Comparison of ENCODE assay signal across 18 mouse cellular contexts in genomic region chr8:120777732-120778131, GRCm38 (mm10). TPM values are rescaled to one million over a fixed set of nuclear protein-coding genes. Genes with fewer than 3 reads are reported as not detected.
A peak's percentile ranks its signal among the peaks of the same experiment; 100 is the strongest.
DNase-seq lines count a peak whose midpoint lies in the region; ATAC-seq lines count a peak whose summit lies in the region.
"Had no signal": no experiment of that assay in that cellular context is flagged by ENCODE, and none has a peak within 500 bp of the region (broad histone marks: within the 10 kb centered on the region; RNA-seq: fewer than 3 reads in every experiment).

No protein-coding gene starts in this region.

- H3K4me3 ChIP-seq in embryonic facial prominence, embryonic 14.5 days (ENCODE audit: low read depth, low read length): no peak overlapping the region
- H3K4me3 ChIP-seq in embryonic facial prominence, embryonic 10.5 days: no peak overlapping the region
- H3K4me3 ChIP-seq: forebrain, embryonic 12.5 days; gastrocnemius, adult 2 months; heart, embryonic 15.5 days had no signal

- no peaks in the 10 kb centered on the region; the same call in 1 of the 2 replicates for H3K27me3 ChIP-seq in embryonic facial prominence, embryonic 14.5 days (replicated peaks; ENCODE audit: control insufficient read depth, insufficient read depth, low read length)
- H3K27me3 ChIP-seq in embryonic facial prominence, embryonic 10.5 days (replicated peaks; ENCODE audit: low read depth, poor library complexity, severe bottlenecking): peaks cover 30% of the 10 kb centered on the region

- 38% methylated on average over 13 of the region's 13 CpGs for WGBS in embryonic facial prominence, embryonic 14.5 days
- 59% methylated on average over 13 of the region's 13 CpGs for WGBS in embryonic facial prominence, embryonic 10.5 days

- intact Hi-C loops in left cerebral cortex, postnatal 4 days (cut with DNase I): no loop called here

- H3K4me1 ChIP-seq in embryonic facial prominence, embryonic 14.5 days (ENCODE audit: control insufficient read depth, insufficient read depth, low read length): no peaks in the 10 kb centered on the region
- H3K4me1 ChIP-seq in embryonic facial prominence, embryonic 10.5 days: peaks cover 3% of the 10 kb centered on the region; the same call in 1 of the 2 replicates
- H3K4me1 ChIP-seq: forebrain, embryonic 12.5 days had no signal

- peak; percentile 60 for ATAC-seq in embryonic facial prominence, embryonic 14.5 days (ENCODE audit: low read depth)
- ATAC-seq: liver, postnatal 0 days had no signal

- DNase-seq in embryonic facial prominence, embryonic 14.5 days (ENCODE audit: low spot score): peak; percentile 73
- DNase-seq in embryonic facial prominence, embryonic 10.5 days (ENCODE audit: low spot score): no peak
- peak; percentile 46 for DNase-seq in left cerebral cortex, postnatal 4 days
- no peak for DNase-seq in left cerebral cortex, adult 8-10 months (ENCODE audit: low spot score in 2 of 2)
- DNase-seq in urinary bladder, adult 18-20 months (ENCODE audit: low spot score in 2 of 2): peak; percentile 49 to 63
- DNase-seq in urinary bladder, postnatal 25 days (ENCODE audit: low spot score): no peak
- DNase-seq in urinary bladder, postnatal 36 days (ENCODE audit: low spot score in 2 of 2): peak; percentile 52 to 65
- no peak for DNase-seq in embryo, embryonic 11 days
- DNase-seq: adrenal gland, postnatal 14 days; cerebellum, adult 9-10 months; gastrocnemius, adult 2 months; heart, postnatal 36 days; kidney, adult 18-20 months; liver, postnatal 0 days had no signal

- H3K9ac ChIP-seq in embryonic facial prominence, embryonic 14.5 days (ENCODE audit: low read depth, low read length): no peak overlapping the region
- H3K9ac ChIP-seq: forebrain, embryonic 12.5 days; heart, embryonic 15.5 days; liver, postnatal 0 days had no signal

- no peak overlapping the region for H3K27ac ChIP-seq in embryonic facial prominence, embryonic 14.5 days (replicated peaks; ENCODE audit: low read depth, low read length)
- no peak overlapping the region for H3K27ac ChIP-seq in embryonic facial prominence, embryonic 10.5 days (replicated peaks)
- H3K27ac ChIP-seq: forebrain, embryonic 12.5 days; heart, embryonic 15.5 days; kidney, postnatal 0 days; macrophage had no signal

- H3K36me3 ChIP-seq in embryonic facial prominence, embryonic 14.5 days (ENCODE audit: control insufficient read depth, insufficient read depth, low read length): no peaks in the 10 kb centered on the region
- no peaks in the 10 kb centered on the region for H3K36me3 ChIP-seq in embryonic facial prominence, embryonic 10.5 days (replicated peaks)
- H3K36me3 ChIP-seq: forebrain, embryonic 12.5 days; heart, embryonic 15.5 days had no signal

- no peak overlapping the region for H3K4me2 ChIP-seq in embryonic facial prominence, embryonic 14.5 days (ENCODE audit: low read depth, low read length)
- H3K4me2 ChIP-seq: forebrain, embryonic 12.5 days; heart, embryonic 15.5 days had no signal

- no peaks in the 10 kb centered on the region for H3K9me3 ChIP-seq in embryonic facial prominence, embryonic 14.5 days (ENCODE audit: control insufficient read depth, low read length)
- no peaks in the 10 kb centered on the region; the same call in 1 of the 2 replicates for H3K9me3 ChIP-seq in embryonic facial prominence, embryonic 10.5 days
- H3K9me3 ChIP-seq: forebrain, embryonic 12.5 days; heart, embryonic 15.5 days had no signal

RNA-seq across cellular contexts. Expression of gene Irf8, which starts 41.6 kb away (rescaled TPM):
- 7.4 and 8.9 TPM in 2 replicates for polyA plus RNA-seq in embryonic facial prominence, embryonic 14.5 days (2014; fragmentation: Nextera tagmentation; extraction: Ambion mirVana)
- 4.6 and 5.8 TPM in 2 replicates for polyA plus RNA-seq in embryonic facial prominence, embryonic 10.5 days (2016; fragmentation: Nextera tagmentation; extraction: Ambion mirVana)
- total RNA-seq in left cerebral cortex, postnatal 4 days (2021): 1 to 10 TPM; 1.8 to 2.5 TPM
- total RNA-seq in left cerebral cortex, adult 8-10 months (2022): 10 to 100 TPM in 2 of 4 experiments, 1 to 10 TPM in 2; 5.1 to 22.2 (median 11.7) TPM

Comparison
In these comparisons a context has a peak if more than half of its experiments do, and no peak if none do; other contexts are left out.
1. DNase-seq: peak in embryonic facial prominence, embryonic 14.5 days (single experiment), left cerebral cortex, postnatal 4 days (single experiment), urinary bladder, adult 18-20 months (2 of 2) and urinary bladder, postnatal 36 days (2 of 2); none in embryonic facial prominence, embryonic 10.5 days (single experiment), left cerebral cortex, adult 8-10 months (0 of 2), urinary bladder, postnatal 25 days (single experiment) and embryo, embryonic 11 days (single experiment).